Mouse (Mus musculus): ENCODE results near the gene Glyctk. TPM values are rescaled to one million over a fixed set of nuclear protein-coding genes. Genes with fewer than 3 reads are reported as not detected.
"Not testable (repeated sequence)": the region's sequence is repeated elsewhere in the genome, so short reads cannot be mapped to it uniquely, and the experiment has no call there.

Gene Glyctk
- polyA plus RNA-seq, 1 experiment from 2014 or later: 8.6 TPM

- Histone ChIP-seq H3K9ac (ENCODE audit: low read depth, low read length) (0 out of 2 replicates have a peak overlapping the region, but pooled peaks have one; percentile 86), H3K4me3 (ENCODE audit: low read length) (peak overlapping the region; percentile 67; the same call in 1 of the 2 replicates), H3K36me3 (ENCODE audit: control insufficient read depth, insufficient read depth, low read length) (no peaks in the 10 kb centered on the region), H3K27me3 (replicated peaks; ENCODE audit: control insufficient read depth, insufficient read depth, low read length) (no peaks in the 10 kb centered on the region), H3K9me3 (ENCODE audit: control insufficient read depth, low read length) (no peaks in the 10 kb centered on the region), H3K4me1 (ENCODE audit: control insufficient read depth, insufficient read depth, low read length) (peaks cover 22% of the 10 kb centered on the region), H3K4me2 (ENCODE audit: low read depth, low read length) (peak overlapping the region; percentile 90), H3K27ac (ENCODE audit: low read length) (no peak overlapping the region)
- no peak for ATAC-seq
- WGBS: 32% methylated on average over 6 of the region's 6 CpGs
Measured at GRCm38 (mm10) chr9:106169917-106170316, 12.0 kb upstream of the Glyctk start.

- H3K9me3 ChIP-seq (ENCODE audit: control insufficient read depth, low read length); H3K9ac ChIP-seq (ENCODE audit: low read depth, low read length); H3K27me3 ChIP-seq (replicated peaks; ENCODE audit: control insufficient read depth, insufficient read depth, low read length); H3K4me2 ChIP-seq (ENCODE audit: low read depth, low read length); H3K4me3 ChIP-seq (ENCODE audit: low read length); H3K27ac ChIP-seq (ENCODE audit: low read length); H3K36me3 ChIP-seq (ENCODE audit: control insufficient read depth, insufficient read depth, low read length); ATAC-seq: not testable (repeated sequence)
- peaks cover 16% of the 10 kb centered on the region for H3K4me1 ChIP-seq (ENCODE audit: control insufficient read depth, insufficient read depth, low read length)
- 73% methylated on average over 1 of the region's 1 CpGs for WGBS
Measured at GRCm38 (mm10) chr9:106169006-106169405, 11.1 kb upstream of the Glyctk start.

GRCm38 (mm10) chr9:106167703-106168102 lies 9.8 kb upstream of the Glyctk start:
- Histone ChIP-seq H3K36me3 (ENCODE audit: control insufficient read depth, insufficient read depth, low read length) (no peaks in the 10 kb centered on the region), H3K9me3 (ENCODE audit: control insufficient read depth, low read length) (no peaks in the 10 kb centered on the region), H3K27me3 (replicated peaks; ENCODE audit: control insufficient read depth, insufficient read depth, low read length) (no peaks in the 10 kb centered on the region), H3K4me2 (ENCODE audit: low read depth, low read length) (no peak overlapping the region), H3K4me3 (ENCODE audit: low read length) (no peak overlapping the region), H3K4me1 (ENCODE audit: control insufficient read depth, insufficient read depth, low read length) (peaks cover 5% of the 10 kb centered on the region; the same call in 1 of the 2 replicates), H3K27ac (ENCODE audit: low read length) (no peak overlapping the region), H3K9ac (ENCODE audit: low read depth, low read length) (no peak overlapping the region)
- 56% methylated on average over 1 of the region's 1 CpGs for WGBS
- ATAC-seq: no peak

GRCm38 (mm10) chr9:106167241-106167640 lies 9.3 kb upstream of the Glyctk start:
- peaks cover 5% of the 10 kb centered on the region; the same call in 1 of the 2 replicates for H3K4me1 ChIP-seq (ENCODE audit: control insufficient read depth, insufficient read depth, low read length)
- H3K9me3 ChIP-seq (ENCODE audit: control insufficient read depth, low read length): no peaks in the 10 kb centered on the region
- no peak for ATAC-seq
- no peaks in the 10 kb centered on the region for H3K27me3 ChIP-seq (replicated peaks; ENCODE audit: control insufficient read depth, insufficient read depth, low read length)
- H3K27ac ChIP-seq (ENCODE audit: low read length): no peak overlapping the region
- WGBS: 70% methylated on average over 3 of the region's 3 CpGs
- H3K36me3 ChIP-seq (ENCODE audit: control insufficient read depth, insufficient read depth, low read length): no peaks in the 10 kb centered on the region
- no peak overlapping the region for H3K4me2 ChIP-seq (ENCODE audit: low read depth, low read length)
- H3K9ac ChIP-seq (ENCODE audit: low read depth, low read length): no peak overlapping the region
- H3K4me3 ChIP-seq (ENCODE audit: low read length): no peak overlapping the region

GRCm38 (mm10) chr9:106166709-106167108 lies 8.8 kb upstream of the Glyctk start:
- Histone ChIP-seq H3K9me3 (ENCODE audit: control insufficient read depth, low read length) (no peaks in the 10 kb centered on the region), H3K4me2 (ENCODE audit: low read depth, low read length) (no peak overlapping the region), H3K4me1 (ENCODE audit: control insufficient read depth, insufficient read depth, low read length) (peaks cover 5% of the 10 kb centered on the region; the same call in 1 of the 2 replicates), H3K27ac (ENCODE audit: low read length) (no peak overlapping the region), H3K4me3 (ENCODE audit: low read length) (no peak overlapping the region), H3K36me3 (ENCODE audit: control insufficient read depth, insufficient read depth, low read length) (no peaks in the 10 kb centered on the region), H3K27me3 (replicated peaks; ENCODE audit: control insufficient read depth, insufficient read depth, low read length) (no peaks in the 10 kb centered on the region), H3K9ac (ENCODE audit: low read depth, low read length) (no peak overlapping the region)
- 51% methylated on average over 2 of the region's 2 CpGs for WGBS
- no peak for ATAC-seq

GRCm38 (mm10) chr9:106160426-106160825 lies 2.5 kb upstream of the Glyctk start:
- Histone ChIP-seq H3K27ac (ENCODE audit: low read length) (peak overlapping the region; percentile 91), H3K9ac (ENCODE audit: low read depth, low read length) (peak overlapping the region; percentile 68), H3K4me3 (ENCODE audit: low read length) (peak overlapping the region; percentile 61), H3K4me2 (ENCODE audit: low read depth, low read length) (peak overlapping the region; percentile 58), H3K36me3 (ENCODE audit: control insufficient read depth, insufficient read depth, low read length) (no peaks in the 10 kb centered on the region), H3K9me3 (ENCODE audit: control insufficient read depth, low read length) (no peaks in the 10 kb centered on the region), H3K27me3 (replicated peaks; ENCODE audit: control insufficient read depth, insufficient read depth, low read length) (no peaks in the 10 kb centered on the region), H3K4me1 (ENCODE audit: control insufficient read depth, insufficient read depth, low read length) (0 out of 2 replicates have a peak, but pooled peaks cover 3% of the 10 kb centered on the region)
- 44% methylated on average over 5 of the region's 5 CpGs for WGBS
- no peak for ATAC-seq

GRCm38 (mm10) chr9:106159784-106160301 lies 1.9 kb upstream of the Glyctk start:
- peak overlapping the region; percentile 91 for H3K27ac ChIP-seq (ENCODE audit: low read length)
- ATAC-seq: peak; percentile 84
- H3K27me3 ChIP-seq (replicated peaks; ENCODE audit: control insufficient read depth, insufficient read depth, low read length): no peaks in the 10 kb centered on the region
- peak overlapping the region; percentile 58 for H3K4me2 ChIP-seq (ENCODE audit: low read depth, low read length)
- peak overlapping the region; percentile 61 for H3K4me3 ChIP-seq (ENCODE audit: low read length)
- H3K9ac ChIP-seq (ENCODE audit: low read depth, low read length): peak overlapping the region; percentile 68
- H3K36me3 ChIP-seq (ENCODE audit: control insufficient read depth, insufficient read depth, low read length): no peaks in the 10 kb centered on the region
- H3K9me3 ChIP-seq (ENCODE audit: control insufficient read depth, low read length): no peaks in the 10 kb centered on the region
- H3K4me1 ChIP-seq (ENCODE audit: control insufficient read depth, insufficient read depth, low read length): 0 out of 2 replicates have a peak, but pooled peaks cover 3% of the 10 kb centered on the region
- 5% methylated on average over 24 of the region's 24 CpGs for WGBS

- Histone ChIP-seq H3K4me3 (ENCODE audit: low read length) (no peak overlapping the region), H3K36me3 (ENCODE audit: control insufficient read depth, insufficient read depth, low read length) (no peaks in the 10 kb centered on the region)
Measured at GRCm38 (mm10) chr9:106159237-106159636, 1.3 kb upstream of the Glyctk start.

GRCm38 (mm10) chr9:106157623-106157925 lies 364 bp downstream of the Glyctk start:
- 79% methylated on average over 10 of the region's 10 CpGs for WGBS
- peak; percentile 6 for ATAC-seq
- H3K4me2 ChIP-seq (ENCODE audit: low read depth, low read length): no peak overlapping the region

More at GRCm38 (mm10) chr9:106159237-106159636, 1.3 kb upstream of the Glyctk start:
- no peak for ATAC-seq
- Histone ChIP-seq H3K9me3 (ENCODE audit: control insufficient read depth, low read length) (no peaks in the 10 kb centered on the region), H3K4me2 (ENCODE audit: low read depth, low read length) (peak overlapping the region; percentile 58), H3K4me1 (ENCODE audit: control insufficient read depth, insufficient read depth, low read length) (0 out of 2 replicates have a peak, but pooled peaks cover 3% of the 10 kb centered on the region), H3K27me3 (replicated peaks; ENCODE audit: control insufficient read depth, insufficient read depth, low read length) (no peaks in the 10 kb centered on the region), H3K9ac (ENCODE audit: low read depth, low read length) (no peak overlapping the region), H3K27ac (ENCODE audit: low read length) (no peak overlapping the region)
- WGBS: 83% methylated on average over 9 of the region's 9 CpGs

More at GRCm38 (mm10) chr9:106157623-106157925, 364 bp downstream of the Glyctk start:
- Histone ChIP-seq H3K36me3 (ENCODE audit: control insufficient read depth, insufficient read depth, low read length) (no peaks in the 10 kb centered on the region), H3K9ac (ENCODE audit: low read depth, low read length) (no peak overlapping the region), H3K4me3 (ENCODE audit: low read length) (no peak overlapping the region), H3K27me3 (replicated peaks; ENCODE audit: control insufficient read depth, insufficient read depth, low read length) (no peaks in the 10 kb centered on the region), H3K4me1 (ENCODE audit: control insufficient read depth, insufficient read depth, low read length) (0 out of 2 replicates have a peak, but pooled peaks cover 3% of the 10 kb centered on the region), H3K9me3 (ENCODE audit: control insufficient read depth, low read length) (no peaks in the 10 kb centered on the region), H3K27ac (ENCODE audit: low read length) (no peak overlapping the region)

Measured in intestine, embryonic 16.5 days (tissue).